Mouse (Mus musculus) embryo, embryonic 11 days (tissue): ENCODE measurements around the gene Procr.
"Not testable (repeated sequence)": the region's sequence is repeated elsewhere in the genome, so short reads cannot be mapped to it uniquely, and the experiment has no call there.

Experiments used
- DNase-seq: peaks from one replicate; pipeline ENCODE4 v3.0.0-alpha.2; 2015

Procr gene

DNA sequence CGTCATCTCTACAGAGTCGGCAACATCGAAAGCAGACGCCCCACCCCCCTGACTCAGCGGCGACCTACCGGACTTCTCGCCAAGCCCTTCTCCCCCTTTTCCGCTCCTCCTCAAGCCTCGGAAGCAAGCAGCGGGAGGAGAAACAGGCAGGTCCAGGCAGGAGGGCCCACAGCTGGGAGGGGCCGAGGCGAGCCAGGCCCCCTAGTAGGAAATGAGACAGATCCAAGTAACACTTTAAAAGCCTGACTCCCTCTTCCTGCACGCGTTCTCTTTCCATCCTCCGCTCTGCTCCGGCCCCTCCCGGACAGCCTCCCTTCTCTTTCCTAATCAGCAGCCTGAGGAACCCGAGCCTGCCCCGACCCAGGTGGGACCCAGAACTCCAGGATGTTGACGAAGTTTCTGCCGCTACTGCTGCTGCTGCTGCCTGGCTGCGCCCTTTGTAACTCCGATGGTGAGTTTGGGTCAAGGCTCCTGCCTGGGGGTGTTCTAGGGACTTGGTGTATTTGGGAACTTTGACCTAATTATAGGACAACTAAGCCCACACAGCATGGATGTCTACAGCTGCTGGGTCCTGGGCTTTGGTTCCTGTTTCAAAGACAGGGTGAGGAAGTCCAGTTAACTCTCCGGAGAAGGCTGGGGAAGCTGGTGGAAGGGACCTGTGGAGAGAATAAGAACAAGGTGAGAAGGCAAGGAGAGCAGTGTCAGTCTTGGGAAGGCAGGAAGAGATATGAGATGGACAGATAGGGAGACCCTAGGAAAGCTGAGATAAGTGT, at the start of gene Procr:
Procr (plus strand) TSS at position 104 of the 773 bp plus-strand sequence.
- peak; percentile 58 for DNase-seq

DNA sequence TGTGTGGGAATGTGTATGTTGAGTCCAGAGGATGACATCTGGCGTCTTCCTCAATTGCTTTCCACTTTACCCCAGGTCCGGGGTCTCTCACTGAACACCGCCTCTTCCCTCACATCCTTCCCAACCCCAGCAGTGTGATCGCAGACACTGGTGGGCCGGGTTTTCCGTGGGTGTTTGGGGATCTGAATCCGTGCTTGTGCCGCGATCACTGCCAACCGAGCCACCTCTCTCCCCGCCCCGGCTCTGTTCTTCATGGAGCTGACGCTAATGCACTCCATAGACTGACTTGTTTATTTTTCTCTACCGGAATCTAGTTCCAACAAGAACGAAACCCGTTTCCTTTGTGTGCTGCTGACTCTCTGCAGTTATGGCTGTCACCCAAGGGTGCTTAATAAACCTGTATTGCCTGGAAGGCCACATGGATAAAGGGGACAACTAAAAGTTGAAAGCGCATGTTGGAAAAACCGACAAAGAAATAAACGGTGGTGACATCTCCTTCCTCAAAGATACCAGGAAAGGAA, 49.5 kb upstream of the Procr start:
- DNase-seq = no peak

DNA sequence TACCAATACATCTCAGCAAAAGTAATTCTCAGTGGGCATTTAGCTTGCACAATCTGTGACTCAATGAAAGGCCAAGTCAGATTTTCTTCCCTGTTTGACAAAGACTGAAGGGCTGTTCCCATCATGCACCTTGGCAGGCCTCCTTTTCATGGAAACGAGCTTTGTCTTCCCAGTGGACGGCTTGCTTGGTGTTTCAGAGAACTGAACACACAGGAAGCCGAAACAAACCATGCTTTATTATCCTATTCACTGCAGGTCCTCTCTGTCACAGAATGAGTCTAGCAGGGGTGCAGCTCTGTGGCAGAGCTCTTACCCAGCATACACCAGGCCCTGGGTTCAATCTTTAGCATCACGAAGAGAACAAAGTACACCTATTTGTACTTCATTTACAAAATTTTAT, 47.3 kb upstream of the Procr start:
- DNase-seq = peak; percentile 61

DNA sequence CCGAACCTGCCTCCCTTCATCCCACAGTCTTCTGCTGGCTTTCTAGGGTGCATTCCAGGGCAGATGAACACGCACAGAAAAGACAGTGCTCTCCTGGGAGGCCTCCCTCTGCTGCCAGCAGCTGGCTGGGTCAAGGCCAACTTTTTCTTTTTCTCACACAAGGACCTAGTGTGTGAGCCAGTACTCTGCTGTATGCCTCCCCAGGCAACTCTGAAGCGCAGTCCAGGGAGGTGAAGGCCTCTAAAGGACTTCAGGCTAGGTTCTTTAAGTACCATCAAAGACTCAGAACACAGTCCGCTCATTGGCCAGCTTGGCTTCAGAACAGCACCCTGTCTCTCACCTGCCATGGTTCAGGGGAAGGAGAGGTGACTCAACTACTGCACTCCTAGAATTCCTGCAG, 43.7 kb upstream of the Procr start:
- DNase-seq = no peak

DNA sequence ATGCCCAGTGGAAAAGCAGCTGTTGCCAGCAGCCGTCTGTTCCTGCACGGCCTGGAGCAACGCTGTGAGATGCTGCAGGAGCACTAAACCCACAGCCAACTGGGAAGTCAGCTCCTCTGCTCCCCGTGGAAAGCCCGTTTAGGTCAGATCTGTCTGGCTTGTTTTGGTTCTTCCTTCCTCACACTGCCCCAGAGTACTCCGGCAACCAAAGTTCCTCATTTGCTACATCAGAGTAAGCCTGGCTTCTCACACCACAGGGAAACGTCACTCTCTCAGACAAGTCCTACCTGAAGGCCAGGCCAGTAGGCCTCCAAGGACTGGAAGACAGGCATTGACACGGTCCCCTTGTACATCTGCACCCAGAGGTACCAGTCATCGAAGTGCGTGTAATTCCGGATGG, 40.4 kb upstream of the Procr start:
- no peak for DNase-seq

DNA sequence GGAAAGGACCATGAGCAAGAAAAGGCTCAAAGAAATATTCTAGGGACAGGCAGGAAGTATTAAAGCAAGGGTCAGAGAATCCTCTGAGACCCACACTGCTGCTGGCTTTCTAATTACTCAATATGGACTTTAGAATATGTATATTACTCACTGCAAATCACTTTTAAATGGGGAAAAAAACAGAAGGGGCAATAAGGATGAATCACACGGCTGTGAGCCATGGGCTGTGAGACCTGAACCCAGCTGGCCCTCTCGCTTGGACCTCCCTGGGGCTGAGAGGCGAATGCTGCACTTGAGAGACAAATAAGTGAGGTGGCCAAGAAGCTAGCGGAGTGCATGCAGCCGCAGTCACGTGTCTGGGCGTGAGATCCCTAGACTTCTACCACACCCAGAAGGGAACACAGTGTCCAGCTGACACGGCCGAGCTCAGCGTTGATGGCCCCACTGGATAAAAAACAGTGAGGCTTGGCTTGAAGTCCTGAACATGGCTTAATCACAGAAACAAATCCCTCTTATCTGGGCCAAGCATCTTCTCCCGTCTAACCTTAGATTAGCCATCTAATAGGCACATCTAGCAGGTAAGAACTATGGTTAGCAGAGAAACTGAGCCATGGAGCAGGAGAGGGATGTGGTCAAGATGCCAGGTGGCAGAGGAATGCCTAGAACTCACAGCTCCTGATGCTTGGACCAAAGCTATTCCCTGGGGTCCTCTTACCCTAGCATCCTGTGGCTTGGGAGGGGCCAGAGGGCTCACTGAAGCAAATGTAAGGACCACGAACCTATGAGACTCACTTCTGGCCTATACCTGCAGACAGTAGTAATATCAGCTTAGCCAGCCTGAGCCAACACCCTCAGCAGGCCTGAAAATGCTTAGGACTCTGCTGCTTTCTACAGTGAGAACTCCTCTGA, 33.6 kb upstream of the Procr start:
- no peak for DNase-seq

DNA sequence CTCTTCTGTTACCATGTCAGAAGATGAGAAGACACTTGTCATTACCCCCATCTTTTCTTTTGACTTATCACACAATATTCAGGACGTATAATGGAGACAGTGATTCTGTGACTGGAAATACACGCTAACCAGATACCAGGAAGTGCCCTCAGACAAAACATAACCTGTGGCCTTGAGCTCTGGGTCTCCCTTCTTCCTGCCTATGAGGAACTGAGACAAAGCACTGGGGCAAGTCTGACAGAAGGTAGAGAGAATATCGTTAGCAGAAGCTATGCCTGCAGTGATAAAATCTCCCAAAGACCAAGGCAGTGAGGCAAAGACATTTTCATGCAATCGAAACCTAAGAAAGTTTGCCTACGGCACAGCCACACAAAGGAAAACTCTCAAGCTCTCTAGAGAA, 30.3 kb upstream of the Procr start:
- DNase-seq = no peak

DNA sequence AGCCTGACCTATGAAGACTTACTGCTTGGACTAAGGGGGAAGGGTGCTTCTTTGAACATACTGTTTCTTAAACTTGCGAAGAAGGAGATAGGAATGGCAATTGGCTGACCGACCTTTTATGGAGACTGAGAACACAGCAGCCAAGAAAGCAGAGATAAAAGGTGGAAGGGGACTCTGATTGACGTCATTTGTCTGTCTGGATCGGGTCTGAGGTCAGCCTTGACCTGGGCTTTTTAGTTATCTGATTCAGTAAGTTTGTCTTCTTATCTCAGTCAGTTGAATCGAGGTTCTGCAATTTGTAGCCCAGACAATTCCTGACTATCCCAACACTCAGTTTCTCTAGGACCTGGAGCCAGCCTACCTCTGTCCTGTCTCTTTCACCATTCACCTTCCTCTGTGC, 26.9 kb upstream of the Procr start:
- no peak for DNase-seq

DNA sequence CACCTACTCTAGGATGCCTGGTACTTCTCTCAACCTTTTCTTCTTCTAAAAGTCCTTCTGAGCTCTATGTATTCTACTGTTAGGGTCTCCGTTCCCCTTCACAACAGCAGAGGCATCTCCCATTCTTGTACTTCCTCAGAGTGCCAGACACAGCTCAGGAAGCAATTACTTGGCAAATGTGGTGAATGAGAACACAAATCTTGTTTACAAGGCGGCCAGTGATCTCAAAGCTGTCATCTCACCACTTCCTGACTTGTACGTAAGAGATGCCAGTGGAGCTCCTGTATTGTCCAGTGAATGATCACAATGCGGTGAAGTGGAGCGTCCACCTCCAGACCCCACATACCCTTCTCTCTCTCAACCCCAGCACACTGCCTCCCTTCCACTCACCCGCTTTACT, 26.4 kb upstream of the Procr start:
- DNase-seq = no peak

DNA sequence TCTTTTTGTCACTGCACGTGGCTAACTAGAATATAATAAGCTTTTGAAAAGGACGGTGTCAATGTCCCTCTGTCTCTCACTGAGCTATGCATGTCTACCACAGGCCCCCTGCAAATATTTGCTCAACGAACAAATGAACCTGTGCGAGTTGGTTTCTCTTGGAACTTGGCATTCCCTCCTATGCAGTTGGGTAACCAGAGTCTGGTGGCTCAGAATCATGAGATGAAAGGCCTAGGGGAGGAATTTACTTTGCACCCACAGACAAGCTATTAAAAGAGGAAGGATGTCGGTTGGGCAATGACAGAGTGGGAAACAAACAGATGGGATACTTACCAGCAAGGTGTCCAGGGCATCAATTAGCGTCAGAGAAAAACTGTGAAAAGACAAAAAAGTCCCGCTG, 24.6 kb upstream of the Procr start:
- no peak for DNase-seq

DNA sequence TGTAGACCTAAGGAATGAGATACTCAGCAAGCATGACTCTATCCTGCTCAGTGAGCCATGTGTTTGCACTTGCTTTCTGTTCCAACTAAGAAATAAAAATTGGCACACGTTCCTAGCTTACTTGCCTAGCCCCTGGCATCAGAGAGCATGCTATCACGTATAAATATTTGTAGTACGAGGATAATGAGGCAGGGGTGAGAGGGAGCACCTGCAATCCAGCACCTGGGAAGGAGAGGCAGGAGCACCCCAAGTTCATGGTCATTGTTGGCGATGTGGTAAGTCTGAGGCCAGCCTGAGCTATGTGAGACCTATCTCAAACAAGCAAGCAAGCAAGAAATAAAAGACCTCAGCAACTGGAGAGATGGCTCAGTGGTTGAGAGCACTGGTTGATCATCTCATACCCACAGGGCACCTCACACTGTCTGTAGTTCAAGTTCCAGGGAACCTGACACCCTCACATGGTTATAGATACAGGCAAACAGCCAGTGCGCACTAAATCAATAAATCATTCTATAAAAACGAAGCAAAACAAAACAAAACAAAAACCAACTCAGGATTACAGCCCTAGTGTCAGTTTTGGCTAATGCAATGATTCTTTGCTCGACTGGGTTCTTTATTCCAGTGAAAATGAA, 23.0 kb upstream of the Procr start:
- no peak for DNase-seq

DNA sequence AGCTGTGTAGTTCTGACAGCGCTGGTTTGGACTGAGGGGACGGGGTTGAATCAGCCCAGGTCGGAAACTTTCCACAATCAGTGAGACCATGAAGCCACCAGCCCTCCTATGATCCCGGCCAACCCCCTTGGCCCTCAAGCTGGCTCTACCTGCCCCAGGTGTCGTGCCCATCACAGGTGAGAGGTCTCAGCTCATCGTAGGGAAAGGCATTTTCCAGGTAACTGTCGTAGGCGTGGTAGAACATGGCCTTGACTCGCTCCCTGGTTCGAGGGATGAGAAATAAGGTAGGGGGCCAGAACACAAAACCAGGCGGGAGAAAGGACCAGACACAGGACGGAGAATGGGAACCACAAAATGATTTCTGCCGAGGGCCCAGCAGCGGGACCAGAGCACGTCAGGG, 22.2 kb upstream of the Procr start:
- no peak for DNase-seq

DNA sequence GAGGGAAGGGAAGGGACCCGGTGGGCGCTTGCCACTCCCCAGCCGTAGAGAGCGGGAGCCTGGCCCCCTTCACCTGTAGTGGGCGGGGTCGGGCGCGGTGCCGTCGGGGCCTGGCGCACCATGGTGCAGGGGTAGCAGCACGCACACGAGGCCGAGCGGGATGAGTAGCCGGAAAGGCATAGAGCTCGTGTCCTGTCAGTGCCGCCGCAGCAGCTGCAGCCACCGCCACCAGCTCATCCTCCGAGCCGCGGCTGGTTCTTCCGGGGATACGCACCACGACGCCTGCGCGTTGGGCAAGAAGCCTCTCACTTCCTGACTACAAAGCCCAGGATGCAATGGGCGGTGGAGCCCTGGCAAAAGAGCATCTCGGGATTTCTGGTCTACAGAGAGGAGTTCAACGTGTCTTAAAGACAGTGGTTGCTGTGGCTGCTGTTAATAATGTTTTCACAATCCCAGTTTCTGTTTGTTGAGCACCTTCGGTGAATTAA, 21.7 kb upstream of the Procr start, which contains the start of gene Edem2:
Edem2 (minus strand) TSS at position 318 of the 488 bp plus-strand sequence.
- peak; percentile 95 for DNase-seq

DNA sequence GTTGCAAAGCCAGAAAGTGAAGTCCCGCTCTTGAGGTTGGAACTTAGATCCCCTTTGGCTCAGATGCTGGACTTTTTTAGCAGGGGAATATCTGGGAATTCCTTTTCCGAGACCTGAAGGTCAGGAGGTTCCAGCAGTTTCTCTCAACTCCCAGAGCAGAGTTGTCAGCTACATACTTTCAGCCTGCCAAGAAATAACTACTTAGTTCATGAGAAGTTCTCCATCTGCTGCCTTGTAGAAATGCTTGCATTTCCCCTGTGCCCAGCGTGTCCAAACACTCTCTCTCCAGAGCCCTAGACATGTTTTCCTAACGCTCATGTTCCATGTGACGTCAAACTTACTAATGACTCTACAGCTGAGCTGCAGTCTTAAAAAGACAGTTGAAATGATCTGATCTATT, 15.8 kb upstream of the Procr start:
- no peak for DNase-seq

DNA sequence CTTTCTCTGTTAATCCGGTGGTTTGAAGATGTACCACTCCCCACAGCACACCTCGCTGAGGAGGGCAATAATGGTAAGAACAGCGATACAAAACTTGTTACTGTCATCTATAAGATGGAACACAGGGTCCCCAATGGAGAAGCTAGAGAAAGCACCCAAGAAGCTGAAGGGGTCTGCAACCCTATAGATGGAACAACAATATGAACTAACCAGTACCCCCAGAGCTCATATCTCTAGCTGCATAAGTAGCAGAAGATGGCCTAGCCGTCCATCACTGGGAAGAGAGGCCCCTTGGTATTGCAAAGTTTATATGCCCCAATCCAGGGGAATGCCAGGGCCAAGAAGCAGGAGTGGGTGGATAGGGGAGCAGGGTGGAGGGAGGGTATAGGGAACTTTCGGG, 15.2 kb upstream of the Procr start, which contains the start of gene Gm17581:
Gm17581 (minus strand) TSS at position 101 of the 400 bp plus-strand sequence.
- not testable (repeated sequence) for DNase-seq

DNA sequence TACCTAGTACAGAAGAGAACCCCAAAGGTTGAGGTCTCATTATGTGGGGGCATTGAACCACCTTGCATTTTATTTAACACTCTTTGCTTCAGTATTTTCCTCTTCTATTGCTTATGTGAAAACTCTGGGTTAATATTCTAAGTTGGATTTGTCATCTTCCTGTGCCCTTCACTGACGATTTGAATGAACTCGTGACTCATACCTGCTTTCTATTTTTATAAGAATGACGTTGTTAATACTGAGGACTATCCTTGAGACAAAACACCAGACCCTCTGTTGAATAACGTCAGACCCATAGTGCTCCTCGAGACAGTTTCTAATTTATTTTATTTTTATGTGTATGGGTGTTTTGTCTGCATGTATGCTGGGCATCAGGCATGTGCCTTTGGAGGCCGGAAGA, 14.0 kb upstream of the Procr start:
- DNase-seq = no peak

DNA sequence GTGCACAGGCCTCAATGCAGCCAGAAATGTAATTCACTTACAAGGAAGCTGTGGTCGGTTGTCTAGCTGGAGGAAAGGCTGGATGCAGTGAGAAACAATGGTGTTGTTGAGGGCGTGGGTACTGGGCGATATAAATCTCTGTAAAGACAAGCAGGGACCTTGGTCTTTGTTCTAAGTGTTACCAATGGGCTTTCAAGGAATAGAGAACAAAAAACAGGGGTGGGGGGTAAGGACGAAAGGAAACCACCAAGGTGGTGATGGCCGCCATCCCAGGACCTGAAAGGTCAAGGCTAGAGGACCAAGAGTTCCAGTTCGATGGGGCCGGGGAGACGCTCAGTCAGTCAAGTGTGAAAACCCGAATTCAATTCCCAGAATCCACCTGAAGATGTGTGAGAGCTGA, 13.1 kb upstream of the Procr start:
- no peak for DNase-seq

DNA sequence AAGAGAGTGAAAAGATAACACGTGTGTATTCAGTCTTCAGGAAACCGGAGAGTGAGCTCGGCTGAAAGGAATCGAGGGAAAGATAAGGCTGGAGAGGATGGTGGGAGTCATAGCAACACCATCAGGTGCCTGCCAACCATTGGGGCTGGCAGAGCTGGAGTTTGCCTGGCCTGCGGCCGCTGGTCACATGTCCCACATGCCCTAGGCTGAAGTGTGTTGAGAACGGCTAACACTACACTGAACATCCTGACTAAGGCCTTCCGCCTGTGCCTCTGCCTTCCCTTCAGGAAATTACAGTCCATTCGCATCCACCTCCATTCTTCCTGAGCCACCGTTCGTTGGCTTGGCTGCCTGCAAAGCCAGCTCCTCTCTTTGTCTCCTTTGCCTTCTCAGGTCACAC, 8.7 kb upstream of the Procr start:
- DNase-seq = no peak

DNA sequence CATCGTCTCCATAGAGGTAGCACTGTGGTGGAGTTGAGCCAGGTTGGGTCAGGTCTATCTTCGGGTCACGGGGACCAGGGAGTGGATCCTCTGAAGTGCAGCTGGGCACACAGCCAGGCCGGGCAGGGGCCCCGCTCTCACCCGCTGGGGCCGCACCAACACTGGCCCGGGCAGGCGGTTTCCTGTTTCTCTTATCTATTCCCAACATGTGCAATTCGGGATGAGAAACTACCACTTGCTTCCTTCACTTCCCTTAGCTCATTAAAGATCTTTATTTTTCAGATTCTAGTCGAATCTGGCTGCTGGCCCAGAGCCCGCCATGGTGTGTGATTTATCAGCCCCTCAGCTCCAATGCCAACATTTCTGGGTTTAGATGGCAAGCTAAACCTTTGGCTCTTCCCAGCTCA, 8.0 kb upstream of the Procr start:
- no peak for DNase-seq

DNA sequence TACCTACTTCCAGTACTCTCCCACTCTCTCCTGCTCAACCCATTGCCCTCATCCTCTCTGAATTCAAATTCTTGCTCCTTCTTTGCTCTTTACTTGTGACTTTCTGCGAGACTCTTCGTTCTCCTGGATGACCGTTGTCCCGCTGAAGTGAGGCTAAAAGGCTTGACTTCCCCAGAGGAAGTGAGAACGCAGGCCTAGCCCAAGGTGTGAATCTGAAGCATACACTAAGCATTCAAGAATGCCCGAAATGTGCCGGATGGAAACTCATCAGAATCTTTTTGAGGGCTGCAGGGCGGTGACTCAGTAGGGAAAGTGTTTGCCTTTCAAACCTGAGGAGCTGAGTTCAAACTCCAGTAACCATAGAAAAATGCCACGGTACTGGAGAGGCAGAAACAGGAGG, 7.6 kb upstream of the Procr start:
- no peak for DNase-seq

DNA sequence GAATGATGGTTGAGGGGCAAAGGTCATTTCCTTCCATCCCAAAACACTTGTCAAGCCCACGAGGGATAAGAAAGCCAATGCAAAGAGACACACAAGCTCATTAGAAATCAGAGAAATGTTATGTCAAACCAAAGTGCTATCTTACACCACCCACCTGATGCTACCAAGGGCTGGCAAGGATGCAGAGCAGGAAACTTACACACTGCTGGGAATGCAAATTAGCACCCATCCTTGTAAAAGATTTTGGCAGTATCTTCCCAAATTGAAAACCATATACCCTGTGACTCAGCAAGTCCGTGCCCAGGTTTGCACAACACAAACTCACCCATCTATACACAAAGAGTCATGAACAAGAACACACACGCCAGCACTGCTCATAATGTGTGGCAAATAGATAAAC, 5.4 kb upstream of the Procr start:
- DNase-seq = no peak

DNA sequence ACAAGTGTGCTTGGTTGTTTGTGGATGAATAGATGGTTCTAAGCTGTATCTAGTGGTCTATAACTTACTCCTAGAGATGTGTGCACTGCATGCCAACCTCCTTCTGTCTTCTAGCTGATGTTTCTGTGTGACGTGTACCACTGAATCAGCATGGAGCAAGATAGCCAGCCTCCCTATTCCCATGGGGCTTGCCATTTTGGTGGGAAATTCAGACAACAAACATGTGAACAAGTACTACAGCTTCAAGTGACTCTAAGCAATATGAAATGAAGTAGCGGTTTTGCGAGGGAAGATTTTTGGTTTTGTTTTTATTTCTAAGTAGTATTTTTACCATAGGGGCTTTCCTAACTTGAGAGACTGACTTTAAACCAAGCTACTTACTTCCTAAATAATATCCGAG, 1.5 kb upstream of the Procr start:
- no peak for DNase-seq

DNA sequence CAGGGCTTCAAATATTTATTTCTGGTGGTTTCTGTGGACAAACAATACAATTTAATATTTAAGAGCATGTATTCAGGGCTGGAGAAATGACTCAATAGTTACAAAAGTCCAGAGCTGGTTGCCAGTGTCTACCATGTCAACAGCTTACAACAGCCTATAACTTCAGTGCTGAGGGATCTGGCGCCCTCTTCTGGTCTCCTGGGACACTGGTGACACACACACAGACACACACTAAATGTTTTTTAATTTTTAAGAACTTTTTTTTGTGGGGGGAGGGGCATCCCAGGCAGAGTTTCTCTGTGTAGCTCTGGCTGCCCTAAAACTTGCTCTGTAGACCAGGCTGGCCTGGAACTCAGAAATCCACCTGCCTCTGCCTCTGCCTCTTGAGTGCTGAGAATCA, 4.8 kb downstream of the Procr start:
- DNase-seq = peak; percentile 59
